Mouse (Mus musculus): ENCODE measurements around the gene Fetub.

- TF ChIP-seq CTCF (IDR thresholded peaks at IDR 0.05 in 2 of 3, conservative IDR thresholded peaks at IDR 0.05 in 1 of 3; ENCODE audit: control insufficient read depth in 1 of 3, insufficient read depth in 1 of 3, low read depth in 2 of 3, low read length in 3 of 3, poor library complexity in 1 of 3, severe bottlenecking in 1 of 3) = no peak
- no peak for TF ChIP-seq NRF1 (IDR thresholded peaks at IDR 0.05; ENCODE audit: insufficient read depth, low read depth, low read length, poor library complexity, severe bottlenecking)
- TF ChIP-seq USF2 (IDR thresholded peaks at IDR 0.05; ENCODE audit: borderline replicate concordance in 1 of 2, insufficient read depth in 1 of 2, low read depth in 1 of 2, low read length in 2 of 2) = no peak
These were observed 39.4 kb upstream of the Fetub start for GRCm38 (mm10) chr16:22878716-22879115.
